27 mouse cellular contexts compared by ENCODE assay signal in the genomic region with DNA sequence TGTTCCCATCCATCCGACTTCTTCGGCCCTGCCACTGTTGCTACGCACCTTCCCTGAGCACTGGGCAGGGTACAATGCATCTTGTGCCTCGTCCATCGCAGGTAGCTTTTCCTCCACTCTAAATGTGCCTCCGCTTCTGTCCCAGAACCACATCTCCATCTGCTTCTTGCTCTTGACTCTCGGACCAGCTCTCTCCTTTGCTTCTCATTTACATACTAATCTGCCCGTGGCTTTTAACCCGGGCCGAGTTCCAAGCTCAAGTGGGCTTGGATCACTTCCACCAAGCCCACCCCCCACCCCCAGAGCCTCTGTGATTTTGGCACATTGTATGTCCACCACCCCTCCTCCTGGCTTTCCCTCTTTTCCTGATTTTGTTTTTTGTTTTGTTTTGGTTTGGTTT.
A peak's percentile ranks its signal among the peaks of the same experiment; 100 is the strongest.
DNase-seq lines count a peak whose midpoint lies in the region; ATAC-seq lines count a peak whose summit lies in the region.
"Had no signal": no experiment of that assay in that cellular context is flagged by ENCODE, and none has a peak within 500 bp of the region (broad histone marks: within the 10 kb centered on the region; RNA-seq: fewer than 3 reads in every experiment).

No protein-coding gene starts in this region.

- peak; percentile 42 to 57 for DNase-seq in cerebellum, postnatal 10 days
- DNase-seq in cerebellum, adult 11 months = no peak
- no peak for DNase-seq in midbrain, embryonic 11.5 days (ENCODE audit: low spot score, missing footprints)
- DNase-seq in liver, embryonic 11.5 days (ENCODE audit: low spot score) = no peak
- DNase-seq: adrenal gland, adult 2 months; cerebellum, adult 9-10 months; embryo, embryonic 11 days; kidney, adult 9 months; kidney, postnatal 10 days; layer of hippocampus, postnatal 36 days; liver; lung, embryonic 14.5 days; lung, postnatal 14 days; retina, postnatal 1 day; right cerebral cortex, postnatal 14 days; thymus, postnatal 4 days had no signal

- H3K27ac ChIP-seq in hindbrain, embryonic 13.5 days = peak overlapping the region; percentile 52
- H3K27ac ChIP-seq in hindbrain, embryonic 12.5 days = no peak overlapping the region
- H3K27ac ChIP-seq in midbrain, embryonic 15.5 days = peak overlapping the region; percentile 49
- H3K27ac ChIP-seq in midbrain, embryonic 11.5 days (ENCODE audit: low read depth, low read length) = no peak overlapping the region
- H3K27ac ChIP-seq in neural tube, embryonic 14.5 days (ENCODE audit: low read depth, low read length) = peak overlapping the region; percentile 18; the same call in 1 of the 2 replicates
- H3K27ac ChIP-seq in liver, embryonic 11.5 days (ENCODE audit: low read depth, low read length) = no peak overlapping the region
- H3K27ac ChIP-seq: embryonic facial prominence, embryonic 15.5 days; forebrain, embryonic 15.5 days; heart, embryonic 10.5 days; heart, embryonic 15.5 days; liver, embryonic 15.5 days had no signal

- WGBS in hindbrain, embryonic 13.5 days = 63% methylated on average over 10 of the region's 10 CpGs
- 77% methylated on average over 10 of the region's 10 CpGs for WGBS in hindbrain, embryonic 12.5 days
- WGBS in midbrain, embryonic 15.5 days = 51% methylated on average over 10 of the region's 10 CpGs
- WGBS in midbrain, embryonic 11.5 days = 70% methylated on average over 10 of the region's 10 CpGs
- WGBS in neural tube, embryonic 14.5 days = 60% methylated on average over 10 of the region's 10 CpGs
- WGBS in liver, embryonic 11.5 days = 76% methylated on average over 10 of the region's 10 CpGs

- H3K9me3 ChIP-seq in hindbrain, embryonic 13.5 days = no peaks in the 10 kb centered on the region
- no peaks in the 10 kb centered on the region for H3K9me3 ChIP-seq in hindbrain, embryonic 12.5 days (replicated peaks)
- no peaks in the 10 kb centered on the region for H3K9me3 ChIP-seq in midbrain, embryonic 15.5 days
- no peaks in the 10 kb centered on the region for H3K9me3 ChIP-seq in midbrain, embryonic 11.5 days (ENCODE audit: control insufficient read depth, low read length)
- H3K9me3 ChIP-seq in neural tube, embryonic 14.5 days (ENCODE audit: control insufficient read depth, low read length) = no peaks in the 10 kb centered on the region
- no peaks in the 10 kb centered on the region for H3K9me3 ChIP-seq in liver, embryonic 11.5 days (ENCODE audit: control insufficient read depth, low read length)
- H3K9me3 ChIP-seq: embryonic facial prominence, embryonic 15.5 days; forebrain, embryonic 15.5 days; heart, embryonic 10.5 days; heart, embryonic 15.5 days; liver, embryonic 15.5 days had no signal

- H3K9ac ChIP-seq in hindbrain, embryonic 13.5 days = no peak overlapping the region
- H3K9ac ChIP-seq in hindbrain, embryonic 12.5 days = no peak overlapping the region
- no peak overlapping the region for H3K9ac ChIP-seq in midbrain, embryonic 15.5 days
- H3K9ac ChIP-seq in midbrain, embryonic 11.5 days (ENCODE audit: low read length) = no peak overlapping the region
- no peak overlapping the region for H3K9ac ChIP-seq in neural tube, embryonic 14.5 days (replicated peaks; ENCODE audit: low read depth, low read length)
- H3K9ac ChIP-seq in liver, embryonic 11.5 days (ENCODE audit: low read depth, low read length) = no peak overlapping the region
- H3K9ac ChIP-seq: embryonic facial prominence, embryonic 15.5 days; forebrain, embryonic 15.5 days; heart, embryonic 15.5 days; liver, embryonic 15.5 days; lung, embryonic 14.5 days had no signal

- H3K4me1 ChIP-seq in hindbrain, embryonic 13.5 days (replicated peaks) = peaks cover 34% of the 10 kb centered on the region
- H3K4me1 ChIP-seq in hindbrain, embryonic 12.5 days = 0 out of 2 replicates have a peak, but pooled peaks cover 2% of the 10 kb centered on the region
- H3K4me1 ChIP-seq in midbrain, embryonic 15.5 days = peaks cover 10% of the 10 kb centered on the region
- H3K4me1 ChIP-seq in midbrain, embryonic 11.5 days (ENCODE audit: control insufficient read depth, insufficient read depth, low read length) = no peaks in the 10 kb centered on the region
- H3K4me1 ChIP-seq in neural tube, embryonic 14.5 days (ENCODE audit: control insufficient read depth, insufficient read depth, low read length) = peaks cover 4% of the 10 kb centered on the region; the same call in 1 of the 2 replicates
- H3K4me1 ChIP-seq in liver, embryonic 11.5 days (replicated peaks; ENCODE audit: control insufficient read depth, insufficient read depth, low read length) = no peaks in the 10 kb centered on the region
- H3K4me1 ChIP-seq: embryonic facial prominence, embryonic 15.5 days; heart, embryonic 10.5 days; heart, embryonic 15.5 days; liver, embryonic 15.5 days had no signal

- no peaks in the 10 kb centered on the region for H3K36me3 ChIP-seq in hindbrain, embryonic 13.5 days
- H3K36me3 ChIP-seq in hindbrain, embryonic 12.5 days = no peaks in the 10 kb centered on the region
- no peaks in the 10 kb centered on the region for H3K36me3 ChIP-seq in midbrain, embryonic 15.5 days (replicated peaks)
- no peaks in the 10 kb centered on the region for H3K36me3 ChIP-seq in midbrain, embryonic 11.5 days (ENCODE audit: control insufficient read depth, insufficient read depth, low read length)
- H3K36me3 ChIP-seq in neural tube, embryonic 14.5 days (ENCODE audit: control insufficient read depth, insufficient read depth, low read length) = no peaks in the 10 kb centered on the region
- no peaks in the 10 kb centered on the region for H3K36me3 ChIP-seq in liver, embryonic 11.5 days (ENCODE audit: control insufficient read depth, insufficient read depth, low read length)
- H3K36me3 ChIP-seq: embryonic facial prominence, embryonic 15.5 days; forebrain, embryonic 15.5 days; heart, embryonic 10.5 days; heart, embryonic 15.5 days; liver, embryonic 15.5 days had no signal

- no peaks in the 10 kb centered on the region for H3K27me3 ChIP-seq in hindbrain, embryonic 13.5 days
- no peaks in the 10 kb centered on the region for H3K27me3 ChIP-seq in hindbrain, embryonic 12.5 days
- H3K27me3 ChIP-seq in midbrain, embryonic 15.5 days (replicated peaks) = no peaks in the 10 kb centered on the region
- H3K27me3 ChIP-seq in midbrain, embryonic 11.5 days (ENCODE audit: control insufficient read depth, insufficient read depth, low read length) = no peaks in the 10 kb centered on the region
- H3K27me3 ChIP-seq in neural tube, embryonic 14.5 days (ENCODE audit: control insufficient read depth, insufficient read depth, low read length) = no peaks in the 10 kb centered on the region
- H3K27me3 ChIP-seq in liver, embryonic 11.5 days (replicated peaks; ENCODE audit: control insufficient read depth, insufficient read depth, low read length) = no peaks in the 10 kb centered on the region
- H3K27me3 ChIP-seq: embryonic facial prominence, embryonic 15.5 days; forebrain, embryonic 15.5 days; heart, embryonic 15.5 days; liver, embryonic 15.5 days had no signal

- no peak overlapping the region for H3K4me3 ChIP-seq in hindbrain, embryonic 13.5 days
- H3K4me3 ChIP-seq in hindbrain, embryonic 12.5 days = no peak overlapping the region
- no peak overlapping the region for H3K4me3 ChIP-seq in midbrain, embryonic 15.5 days
- H3K4me3 ChIP-seq in midbrain, embryonic 11.5 days (ENCODE audit: low read depth, low read length) = no peak overlapping the region
- no peak overlapping the region for H3K4me3 ChIP-seq in neural tube, embryonic 14.5 days (ENCODE audit: low read depth, low read length)
- H3K4me3 ChIP-seq in liver, embryonic 11.5 days (ENCODE audit: low read depth, low read length) = no peak overlapping the region
- H3K4me3 ChIP-seq: embryonic facial prominence, embryonic 15.5 days; forebrain, embryonic 15.5 days; heart, embryonic 10.5 days; heart, embryonic 15.5 days; liver, embryonic 15.5 days had no signal

- no peak overlapping the region for H3K4me2 ChIP-seq in hindbrain, embryonic 13.5 days
- H3K4me2 ChIP-seq in hindbrain, embryonic 12.5 days (replicated peaks) = no peak overlapping the region
- no peak overlapping the region for H3K4me2 ChIP-seq in midbrain, embryonic 15.5 days
- H3K4me2 ChIP-seq in midbrain, embryonic 11.5 days = no peak overlapping the region
- no peak overlapping the region for H3K4me2 ChIP-seq in neural tube, embryonic 14.5 days (ENCODE audit: low read depth, low read length)
- H3K4me2 ChIP-seq in liver, embryonic 11.5 days = no peak overlapping the region
- H3K4me2 ChIP-seq: embryonic facial prominence, embryonic 15.5 days; forebrain, embryonic 15.5 days; heart, embryonic 15.5 days; liver, embryonic 15.5 days; lung, embryonic 14.5 days had no signal

- peak; percentile 68 for ATAC-seq in hindbrain, embryonic 13.5 days (ENCODE audit: low FRiP score)
- ATAC-seq in hindbrain, embryonic 12.5 days (ENCODE audit: low FRiP score) = no peak
- ATAC-seq in midbrain, embryonic 15.5 days (replicated peaks) = no peak
- no peak for ATAC-seq in midbrain, embryonic 11.5 days (ENCODE audit: low FRiP score)
- ATAC-seq in neural tube, embryonic 14.5 days (ENCODE audit: low read depth) = peak; percentile 17; the same call in 1 of the 2 replicates
- no peak for ATAC-seq in liver, embryonic 11.5 days (replicated peaks; ENCODE audit: low FRiP score)
- ATAC-seq: activated CD4-positive, CD25-positive, alpha-beta regulatory T cell, adult 4 months; forebrain, embryonic 15.5 days; intestine, postnatal 0 days had no signal

Comparison
In these comparisons a context has a peak if more than half of its experiments do, and no peak if none do; other contexts are left out.
1. DNase-seq: peak in cerebellum, postnatal 10 days (2 of 2); none in cerebellum, adult 11 months (single experiment), midbrain, embryonic 11.5 days (single experiment) and liver, embryonic 11.5 days (single experiment).
2. ATAC-seq: peak in hindbrain, embryonic 13.5 days (single experiment) and neural tube, embryonic 14.5 days (single experiment); none in hindbrain, embryonic 12.5 days (single experiment), midbrain, embryonic 15.5 days (single experiment), midbrain, embryonic 11.5 days (single experiment) and liver, embryonic 11.5 days (single experiment).
3. H3K27ac ChIP-seq: peak in hindbrain, embryonic 13.5 days (single experiment), midbrain, embryonic 15.5 days (single experiment) and neural tube, embryonic 14.5 days (single experiment); none in hindbrain, embryonic 12.5 days (single experiment), midbrain, embryonic 11.5 days (single experiment) and liver, embryonic 11.5 days (single experiment).